Mouse (Mus musculus) liver, adult 2 months (tissue): ENCODE results near the gene Gm4836. TPM values are rescaled to one million over a fixed set of nuclear protein-coding genes. Genes with fewer than 3 reads are reported as not detected.
"Not testable (repeated sequence)": the region's sequence is repeated elsewhere in the genome, so short reads cannot be mapped to it uniquely, and the experiment has no call there.

Experiments
- DNase-seq: peaks from one replicate; pipeline ENCODE4 v3.0.0-alpha.2; 2011; ENCODE audit warnings: low read depth, low spot score; ENCODE audit errors: extremely low read depth
- H3K27ac ChIP-seq: fragments of 200-500 bp; replicated peaks from 2 replicates; pipeline ENCODE4 v1.5.1; 2012; ENCODE audit warnings: low read depth, mild to moderate bottlenecking, control low read depth, inconsistent platforms, low read length; ENCODE audit not compliant: insufficient read depth
- H3K27me3 ChIP-seq: fragments of 200-500 bp; 2 replicates; pipeline ENCODE4 v1.6.1; 2012; ENCODE audit warnings: mild to moderate bottlenecking, moderate library complexity, low read length, inconsistent platforms; ENCODE audit not compliant: control insufficient read depth, insufficient read depth
- H3K36me3 ChIP-seq: fragments of 200-500 bp; 2 replicates; pipeline ENCODE4 v1.6.1; 2012; ENCODE audit warnings: low read length, inconsistent platforms; ENCODE audit not compliant: control insufficient read depth, insufficient read depth
- H3K4me1 ChIP-seq: fragments of 200-500 bp; 2 replicates; pipeline ENCODE4 v1.6.1; 2011; ENCODE audit warnings: low read length; ENCODE audit not compliant: control insufficient read depth, insufficient read depth
- H3K4me3 ChIP-seq: fragments of 200-500 bp; 2 replicates; pipeline ENCODE4 v1.5.1; 2011; ENCODE audit warnings: low read depth, mild to moderate bottlenecking, control low read depth, low read length, moderate library complexity; ENCODE audit not compliant: insufficient read depth
- H3K79me2 ChIP-seq: fragments of 200-500 bp; 2 replicates; pipeline ENCODE4 v1.6.1; 2012; ENCODE audit warnings: inconsistent platforms, mild to moderate bottlenecking, low read length, moderate library complexity; ENCODE audit not compliant: control insufficient read depth, insufficient read depth
- H3K9ac ChIP-seq: fragments of 200-500 bp; 2 replicates; pipeline ENCODE4 v1.6.1; 2012; ENCODE audit warnings: low read depth, mild to moderate bottlenecking, control low read depth, inconsistent platforms, low read length
- WGBS: fragments of 180-500 bp; shearing (Covaris S2); methylation state at CpG from one replicate; pipeline ENCODE4 v1.1.7; 2018; 5-methylcytosine and 5-hydroxymethylcytosine counted together
- polyA plus RNA-seq: library from polyadenylated mRNA; depleted of rRNA; stranded (reverse); fragments of >200 nt; gene quantifications from 2 replicates; pipeline ENCODE4 v1.2.3, GENCODE M21; 2012; rRNA removed
- total RNA-seq: library from RNA; depleted of rRNA; stranded (reverse); fragments of >200 nt; gene quantifications from 2 replicates; pipeline ENCODE4 v1.2.3, GENCODE M21; 2014; rRNA removed

Gene Gm4836
- total RNA-seq: not detected in 2 replicates
- polyA plus RNA-seq: not detected in 2 replicates

DNA sequence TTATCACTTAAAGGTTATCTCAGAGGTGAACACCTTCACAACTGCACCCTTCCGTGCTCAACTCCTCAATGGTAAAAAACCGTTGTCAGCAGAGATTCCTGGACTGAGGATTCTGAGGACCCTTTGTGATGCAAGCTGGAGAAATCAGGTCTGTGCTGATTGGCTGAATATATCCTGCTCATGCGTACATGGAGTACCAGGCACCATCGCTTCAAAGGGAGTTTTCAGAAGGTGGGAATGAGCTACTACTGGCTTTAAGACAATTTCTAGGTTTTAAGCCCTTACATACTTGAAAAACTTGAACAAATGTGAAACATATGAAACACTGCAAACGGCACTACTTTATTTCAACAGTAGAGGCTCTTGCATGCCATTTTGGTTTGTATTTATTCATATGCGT lies at the start of gene Gm4836:
Gene Gm4836, minus strand, starts transcription at position 101 of the 400 bp plus-strand sequence.
- H3K9ac ChIP-seq, H3K4me3 ChIP-seq, H3K27me3 ChIP-seq, DNase-seq, H3K27ac ChIP-seq, H3K79me2 ChIP-seq, H3K4me1 ChIP-seq, H3K36me3 ChIP-seq: not testable (repeated sequence)
- no CpG with 5 or more reads among the region's 6 CpGs for WGBS
